Mouse (Mus musculus) embryonic facial prominence, embryonic 11.5 days (tissue): ENCODE measurements around the gene Ralgps1. TPM values are rescaled to one million over a fixed set of nuclear protein-coding genes. Genes with fewer than 3 reads are reported as not detected.

Experiments used
- ATAC-seq: fragments of 200-750 bp; cut with Nextera tagmentation; replicated peaks from 2 replicates; pipeline ENCODE4 v1.8.0; 2017; ENCODE audit warnings: low read depth; ENCODE audit not compliant: insufficient number of reproducible peaks, low FRiP score, low TSS enrichment
- DNase-seq: peaks from one replicate; pipeline ENCODE4 v3.0.0-alpha.2; 2015; ENCODE audit warnings: low spot score
- H3K27ac ChIP-seq: fragments of 300-500 bp; sonication (generic); replicated peaks from 2 replicates; pipeline ENCODE4 v1.5.1; 2014; ENCODE audit warnings: mild to moderate bottlenecking, low read depth, low read length, control low read depth
- H3K27me3 ChIP-seq: fragments of 300-500 bp; sonication (generic); 2 replicates; pipeline ENCODE4 v1.6.1; 2014; ENCODE audit warnings: mild to moderate bottlenecking, low read length, moderate library complexity, mixed read lengths; ENCODE audit not compliant: control insufficient read depth, insufficient read depth
- H3K36me3 ChIP-seq: fragments of 300-500 bp; sonication (generic); replicated peaks from 2 replicates; pipeline ENCODE4 v1.6.1; 2014; ENCODE audit warnings: low read depth, mild to moderate bottlenecking, low read length, moderate library complexity, mixed read lengths; ENCODE audit not compliant: control insufficient read depth, insufficient read depth
- H3K4me1 ChIP-seq: fragments of 300-500 bp; sonication (generic); 2 replicates; pipeline ENCODE4 v1.6.1; 2014; ENCODE audit warnings: low read length, mixed read lengths; ENCODE audit not compliant: control insufficient read depth, insufficient read depth
- H3K4me2 ChIP-seq: fragments of 300-500 bp; sonication (generic); 2 replicates; pipeline ENCODE4 v1.6.1; 2014; ENCODE audit warnings: low read depth, mild to moderate bottlenecking, control low read depth, low read length, moderate library complexity
- H3K4me3 ChIP-seq: fragments of 300-500 bp; sonication (generic); 2 replicates; pipeline ENCODE4 v1.5.1; 2014; ENCODE audit warnings: low read depth, low read length, control low read depth
- H3K9ac ChIP-seq: fragments of 300-500 bp; sonication (generic); replicated peaks from 2 replicates; pipeline ENCODE4 v1.6.1; 2014; ENCODE audit warnings: mild to moderate bottlenecking, control low read depth, low read length
- H3K9me3 ChIP-seq: fragments of 300-500 bp; sonication (generic); replicated peaks from 2 replicates; pipeline ENCODE4 v1.6.1; 2016; ENCODE audit warnings: mild to moderate bottlenecking, low read length, inconsistent platforms, mixed read lengths; ENCODE audit not compliant: control insufficient read depth
- whole genome bisulfite sequencing: fragments of 180-500 bp; shearing (Covaris S2); extraction: QIAGEN DNeasy Blood & Tissue Kit; methylation state at CpG from one replicate; pipeline ENCODE4 v1.1.7; 2014; 5-methylcytosine and 5-hydroxymethylcytosine counted together
- polyA plus RNA-seq: library from polyadenylated mRNA; unstranded; fragments of >200 nt; fragmentation: Nextera tagmentation; extraction: Ambion mirVana; gene quantifications from 2 replicates; pipeline ENCODE4 v1.2.1, GENCODE M21; 2014

The Ralgps1 gene
- polyA plus RNA-seq, 1 experiment from 2014 or later = 3.9 TPM

DNA sequence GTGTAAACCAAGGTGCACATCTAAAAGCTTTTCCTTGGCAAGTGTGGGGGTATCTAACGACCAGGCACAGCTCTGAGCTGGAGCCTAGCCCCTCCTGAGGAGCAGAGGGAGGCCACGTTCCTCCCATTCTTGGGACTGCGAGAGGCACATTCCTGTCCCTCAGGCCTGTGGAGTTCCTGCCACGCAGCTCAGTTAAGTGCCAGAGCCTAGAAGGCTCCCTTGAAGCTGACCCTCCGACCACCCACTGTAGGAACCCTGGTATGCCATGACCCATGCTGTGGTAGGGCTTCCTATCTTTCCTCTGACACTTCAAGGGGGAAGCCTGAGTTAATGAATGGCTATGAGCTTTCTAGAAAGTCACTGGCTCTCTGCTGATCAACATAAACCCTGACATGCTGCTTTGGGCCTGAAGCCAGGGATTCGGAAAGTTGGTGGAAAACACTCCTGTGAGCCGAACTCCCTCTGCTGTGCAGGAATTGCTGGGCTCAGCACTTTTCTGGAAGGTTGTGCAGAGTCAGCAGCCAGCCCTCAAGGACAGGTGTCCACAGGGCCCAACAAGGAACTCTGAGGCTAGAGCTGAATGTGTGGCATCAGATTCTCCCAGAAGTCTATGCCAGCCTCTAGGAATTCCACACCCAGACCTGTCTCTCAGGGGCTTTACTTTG is 205.4 kb downstream of the Ralgps1 start:
- no peak for DNase-seq
- no peak overlapping the region for H3K4me2 ChIP-seq
- no peaks in the 10 kb centered on the region for H3K4me1 ChIP-seq
- no peaks in the 10 kb centered on the region for H3K9me3 ChIP-seq
- no peak overlapping the region for H3K9ac ChIP-seq
- H3K27ac ChIP-seq = no peak overlapping the region
- no peaks in the 10 kb centered on the region for H3K27me3 ChIP-seq
- H3K4me3 ChIP-seq = no peak overlapping the region
- WGBS = 57% methylated on average over 7 of the region's 7 CpGs
- ATAC-seq = no peak
- H3K36me3 ChIP-seq = no peaks in the 10 kb centered on the region

DNA sequence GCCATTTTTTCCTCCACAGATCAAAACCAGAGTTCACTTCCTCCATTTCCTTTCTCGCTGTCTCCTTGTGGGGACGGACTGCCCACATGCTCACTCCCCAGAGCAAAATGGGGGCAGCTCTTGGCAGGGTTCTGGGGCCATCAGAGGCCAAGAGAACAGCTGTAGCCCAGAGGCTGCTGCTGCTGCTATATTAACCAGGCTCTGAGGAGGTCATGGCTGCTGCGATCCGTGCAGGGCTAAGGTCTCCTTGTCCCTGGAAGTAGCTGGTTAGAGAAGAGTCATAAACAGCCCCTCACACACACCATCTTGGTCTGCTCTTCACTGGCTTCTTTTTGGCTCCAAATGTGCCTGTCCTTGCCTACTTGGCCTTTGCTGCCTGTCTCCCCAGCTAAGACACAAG is 206.1 kb downstream of the Ralgps1 start:
- Histone ChIP-seq H3K9me3 (no peaks in the 10 kb centered on the region), H3K27me3 (no peaks in the 10 kb centered on the region), H3K4me2 (no peak overlapping the region), H3K9ac (no peak overlapping the region), H3K4me1 (no peaks in the 10 kb centered on the region), H3K36me3 (no peaks in the 10 kb centered on the region), H3K27ac (no peak overlapping the region), H3K4me3 (no peak overlapping the region)
- ATAC-seq (no peak), DNase-seq (no peak)
- WGBS = 63% methylated on average over 4 of the region's 4 CpGs

DNA sequence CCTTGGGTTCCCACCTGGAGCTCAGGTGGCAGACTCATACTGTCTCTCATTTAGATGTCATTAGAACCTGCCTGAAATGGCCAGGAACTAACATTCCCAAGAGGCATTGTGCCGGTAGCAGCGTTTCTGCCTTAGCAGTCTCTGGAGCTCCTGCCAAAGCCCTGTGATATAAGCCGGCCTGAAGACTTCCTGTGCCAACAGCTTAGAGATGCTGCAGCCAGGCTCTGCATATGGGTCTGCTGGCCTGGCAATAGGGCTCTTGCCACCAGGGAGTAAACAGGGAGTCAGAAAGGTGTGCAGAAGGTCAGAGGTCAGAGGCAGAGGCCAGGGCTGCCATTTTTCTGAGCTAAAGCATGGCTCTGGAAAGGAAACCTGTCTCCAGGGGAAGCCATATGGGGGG is 206.6 kb downstream of the Ralgps1 start:
- Histone ChIP-seq H3K27ac (no peak overlapping the region), H3K9me3 (no peaks in the 10 kb centered on the region), H3K4me2 (no peak overlapping the region), H3K9ac (no peak overlapping the region), H3K27me3 (no peaks in the 10 kb centered on the region), H3K4me1 (no peaks in the 10 kb centered on the region), H3K36me3 (no peaks in the 10 kb centered on the region), H3K4me3 (no peak overlapping the region)
- 54% methylated on average over 3 of the region's 3 CpGs for WGBS
- no peak for DNase-seq
- ATAC-seq = no peak

DNA sequence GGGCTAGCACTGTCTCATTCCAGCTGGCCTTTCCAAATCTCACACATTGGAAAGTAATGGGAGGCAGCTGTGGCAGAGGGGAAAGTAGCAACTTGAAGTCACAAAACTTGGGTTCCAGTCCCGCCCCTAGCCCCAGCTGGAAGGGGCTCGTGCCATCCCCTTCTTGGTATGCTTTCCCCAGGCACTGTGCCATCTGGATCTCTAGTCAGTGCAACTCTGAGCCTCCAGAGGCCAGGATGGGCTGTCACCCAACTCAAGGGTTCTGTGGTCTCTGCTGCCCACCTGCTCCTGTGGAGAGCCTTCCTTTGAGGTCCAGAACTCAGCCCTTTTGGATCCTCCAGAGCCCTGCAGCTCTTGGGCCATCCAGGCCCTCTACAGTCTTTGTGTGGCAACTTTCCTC is 209.2 kb downstream of the Ralgps1 start:
- WGBS = 84% methylated on average over 2 of the region's 2 CpGs
- H3K36me3 ChIP-seq = no peaks in the 10 kb centered on the region
- ATAC-seq = no peak

DNA sequence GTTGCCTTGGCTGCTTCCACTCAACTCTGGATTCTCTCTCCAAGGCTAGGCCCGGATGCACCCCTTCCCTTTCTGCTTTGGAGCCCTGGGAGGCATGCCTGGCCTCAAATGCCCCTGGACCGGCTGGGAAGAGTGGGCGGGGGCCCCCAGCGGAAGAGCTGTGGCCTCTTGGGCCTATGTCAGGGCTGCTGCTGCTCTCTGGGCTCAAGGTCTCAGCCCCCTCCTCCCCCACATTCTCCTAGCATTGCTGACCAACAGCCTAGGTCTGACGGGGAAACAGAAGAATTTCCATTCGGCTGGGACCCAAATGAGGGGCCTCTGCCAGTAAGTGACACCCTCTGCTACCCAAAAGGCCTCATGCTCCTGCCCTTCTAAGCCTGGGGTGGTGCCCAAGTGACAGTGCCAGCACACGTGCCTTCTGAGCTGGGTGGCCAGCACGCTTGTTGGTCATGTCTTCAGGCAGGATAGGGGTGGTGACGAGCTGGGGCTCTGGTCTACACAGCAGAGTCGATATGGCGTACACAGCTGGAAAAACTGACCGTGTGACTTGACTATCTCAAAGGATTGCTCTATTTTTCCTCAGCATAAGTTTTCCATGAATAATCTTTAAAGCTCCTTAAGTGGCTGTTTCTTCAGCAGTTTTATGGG is 210.8 kb downstream of the Ralgps1 start:
- Histone ChIP-seq H3K27me3 (no peaks in the 10 kb centered on the region), H3K9me3 (no peaks in the 10 kb centered on the region), H3K4me1 (no peaks in the 10 kb centered on the region), H3K4me3 (no peak overlapping the region), H3K36me3 (no peaks in the 10 kb centered on the region), H3K9ac (no peak overlapping the region), H3K27ac (no peak overlapping the region), H3K4me2 (no peak overlapping the region)
- ATAC-seq (no peak), DNase-seq (no peak)
- 61% methylated on average over 12 of the region's 12 CpGs for WGBS

More for the DNA sequence above, 209.2 kb downstream of the Ralgps1 start:
- Histone ChIP-seq H3K27ac (no peak overlapping the region), H3K9me3 (no peaks in the 10 kb centered on the region), H3K27me3 (no peaks in the 10 kb centered on the region), H3K4me3 (no peak overlapping the region), H3K9ac (no peak overlapping the region), H3K4me1 (no peaks in the 10 kb centered on the region), H3K4me2 (no peak overlapping the region)
- DNase-seq = no peak

DNA sequence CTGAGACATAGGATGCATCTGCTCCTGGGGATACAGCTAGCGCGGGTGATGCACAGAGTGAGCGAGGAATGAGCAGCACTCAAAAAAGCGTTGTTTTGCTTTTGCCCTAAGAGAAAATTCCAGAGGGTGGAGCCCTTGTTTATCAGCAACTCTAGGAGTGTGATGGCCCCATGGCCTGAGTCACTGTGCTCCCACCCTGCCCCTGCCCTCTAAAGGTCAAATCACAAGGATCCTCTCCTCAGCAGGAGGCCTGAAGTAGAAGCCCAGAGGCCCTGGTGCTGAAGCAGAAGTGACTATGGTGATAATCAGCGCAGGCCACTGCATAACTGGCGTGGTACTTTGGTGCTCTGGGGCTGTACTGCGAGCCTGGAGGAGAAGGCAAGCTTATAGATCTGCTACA is 211.7 kb downstream of the Ralgps1 start:
- no peak overlapping the region for H3K9ac ChIP-seq
- DNase-seq (no peak), ATAC-seq (no peak)
- no peaks in the 10 kb centered on the region for H3K4me1 ChIP-seq
- H3K9me3 ChIP-seq = no peaks in the 10 kb centered on the region
- H3K27me3 ChIP-seq = no peaks in the 10 kb centered on the region
- H3K4me2 ChIP-seq = no peak overlapping the region
- H3K4me3 ChIP-seq = no peak overlapping the region
- no peak overlapping the region for H3K27ac ChIP-seq
- no peaks in the 10 kb centered on the region for H3K36me3 ChIP-seq
- WGBS = 73% methylated on average over 7 of the region's 7 CpGs

DNA sequence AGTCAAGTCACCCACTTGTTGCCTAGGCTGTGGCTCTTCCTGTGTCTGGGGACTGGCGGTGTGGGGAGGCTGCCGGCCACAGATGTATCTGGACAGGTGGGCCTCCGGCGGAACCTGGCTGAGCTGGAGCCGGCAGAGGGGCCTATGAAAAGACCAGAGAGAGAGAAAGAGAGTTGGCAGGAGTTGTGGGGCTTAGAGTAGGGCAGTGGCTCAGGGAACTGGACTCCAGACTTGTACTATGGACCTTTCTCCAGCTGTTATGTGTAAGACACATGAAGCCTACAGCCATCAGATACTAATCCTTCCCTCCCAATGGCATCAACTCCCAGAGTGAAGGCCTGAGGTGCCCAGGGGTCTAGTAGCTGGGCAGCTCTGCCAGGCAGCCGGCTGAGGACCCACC is 212.4 kb downstream of the Ralgps1 start:
- no peak overlapping the region for H3K27ac ChIP-seq
- no peak for ATAC-seq
- H3K27me3 ChIP-seq = no peaks in the 10 kb centered on the region
- no peak overlapping the region for H3K4me2 ChIP-seq
- WGBS = 89% methylated on average over 6 of the region's 6 CpGs
- no peak overlapping the region for H3K9ac ChIP-seq
- H3K4me3 ChIP-seq = no peak overlapping the region
- DNase-seq = no peak
- H3K4me1 ChIP-seq = no peaks in the 10 kb centered on the region
- no peaks in the 10 kb centered on the region for H3K9me3 ChIP-seq
- no peaks in the 10 kb centered on the region for H3K36me3 ChIP-seq

DNA sequence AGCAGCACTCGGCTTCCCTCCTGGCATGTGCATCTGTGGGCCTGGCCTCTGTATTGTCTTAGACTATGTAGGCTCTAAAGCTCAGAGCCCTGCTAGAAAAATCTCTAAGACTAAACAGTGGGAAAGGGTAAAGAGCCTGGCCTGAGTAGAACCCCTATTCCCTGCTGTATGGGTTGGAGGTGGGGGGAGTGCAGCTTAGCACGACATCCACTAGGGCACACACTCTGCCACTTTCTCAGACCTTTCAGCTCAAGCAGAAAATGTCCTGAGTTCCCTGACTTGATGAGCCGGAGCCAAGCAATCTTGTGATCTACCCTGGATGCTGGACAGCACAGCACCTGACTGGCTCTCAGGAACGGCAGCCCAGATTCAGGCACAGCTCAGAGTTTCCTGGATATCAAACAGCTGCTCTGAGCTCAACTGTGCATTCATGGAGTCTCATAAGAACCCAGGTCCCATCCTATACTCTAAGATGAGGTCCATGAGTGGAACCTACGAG is 215.0 kb downstream of the Ralgps1 start:
- Histone ChIP-seq H3K4me3 (no peak overlapping the region), H3K4me1 (no peaks in the 10 kb centered on the region), H3K36me3 (no peaks in the 10 kb centered on the region), H3K4me2 (no peak overlapping the region), H3K27me3 (no peaks in the 10 kb centered on the region), H3K9me3 (no peaks in the 10 kb centered on the region), H3K9ac (no peak overlapping the region), H3K27ac (no peak overlapping the region)
- WGBS = 77% methylated on average over 5 of the region's 5 CpGs
- DNase-seq (no peak), ATAC-seq (no peak)
